Mouse (Mus musculus) urinary bladder, postnatal 14 days (tissue): ENCODE data around the gene Capn7.

Source experiments
- DNase-seq: peaks from one replicate; pipeline ENCODE4 v3.0.0; 2021; ENCODE audit warnings: low spot score

Gene Capn7

DNA sequence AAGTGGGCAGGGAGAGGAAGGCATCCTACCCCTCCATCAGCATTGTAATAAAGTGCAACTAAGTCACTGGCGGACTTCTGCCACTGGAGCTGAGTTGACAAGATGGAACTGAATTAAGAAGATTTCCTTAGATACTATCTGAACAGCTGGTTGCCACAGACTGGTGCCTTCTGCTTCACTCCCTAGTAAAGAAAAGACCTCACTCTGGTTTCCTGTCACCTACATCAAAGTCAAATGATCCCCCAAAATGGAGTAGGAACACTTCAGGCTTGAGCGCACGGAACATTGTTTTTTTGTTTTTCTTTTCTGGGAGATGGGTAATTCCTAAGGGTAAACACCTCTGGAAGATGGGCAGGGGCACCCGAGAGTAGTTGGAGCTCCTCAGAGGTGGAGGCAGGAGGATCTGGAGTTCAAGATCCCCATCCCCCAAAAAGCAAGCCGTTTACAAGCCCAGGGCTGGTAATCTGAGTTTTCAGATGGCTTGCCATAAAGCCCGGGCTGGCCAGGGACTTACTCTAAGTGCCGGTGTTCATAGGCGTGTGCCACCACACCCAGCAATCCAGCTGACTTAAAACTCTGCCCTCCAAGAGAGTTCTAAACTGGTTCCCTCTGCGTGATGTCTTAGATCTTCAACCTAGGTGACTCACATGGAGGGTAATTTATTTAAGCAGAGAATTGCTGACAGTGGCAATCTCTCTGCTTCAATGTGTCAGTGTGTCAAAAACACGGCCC lies 78.0 kb downstream of the Capn7 start:
- DNase-seq, result no peak

DNA sequence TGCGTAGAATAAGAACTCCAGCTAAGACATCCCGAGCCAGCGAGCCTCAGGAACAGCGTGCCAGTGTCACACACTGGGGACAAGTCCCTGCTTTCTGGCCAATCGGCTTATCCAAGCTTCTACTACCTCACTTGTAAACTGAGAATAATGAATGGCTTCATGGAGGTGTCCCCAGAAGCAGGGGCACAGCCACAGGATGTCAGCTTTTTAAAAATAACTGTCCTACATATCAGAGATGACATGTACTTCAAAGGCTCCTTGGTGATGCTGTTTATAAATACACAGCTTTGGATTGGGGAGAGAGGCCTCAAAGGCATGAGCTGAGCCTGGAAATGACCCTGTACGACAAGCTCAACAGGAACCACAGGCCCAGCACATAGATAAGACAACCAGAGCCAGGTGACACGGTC lies 78.5 kb downstream of the Capn7 start:
- DNase-seq, result no peak

DNA sequence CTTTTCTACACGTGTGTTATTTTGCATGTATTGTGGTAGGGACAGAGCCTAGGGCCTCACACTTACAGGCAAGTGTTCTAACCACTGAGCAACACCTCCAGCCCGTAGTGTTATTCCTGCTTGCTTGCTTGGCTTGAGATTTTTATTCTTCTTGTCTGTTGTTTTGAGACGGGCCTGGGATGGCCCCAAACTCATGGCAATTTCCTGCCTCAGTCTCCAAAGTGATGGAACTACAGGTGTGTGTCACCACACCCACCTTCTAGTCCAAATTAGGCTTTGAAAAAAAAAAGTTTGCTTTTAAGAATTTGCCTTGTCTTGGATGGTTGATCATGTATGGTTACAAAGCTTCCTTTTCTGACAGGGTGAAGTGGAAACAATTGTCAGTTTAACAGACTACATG lies 80.0 kb downstream of the Capn7 start:
- DNase-seq, result no peak

DNA sequence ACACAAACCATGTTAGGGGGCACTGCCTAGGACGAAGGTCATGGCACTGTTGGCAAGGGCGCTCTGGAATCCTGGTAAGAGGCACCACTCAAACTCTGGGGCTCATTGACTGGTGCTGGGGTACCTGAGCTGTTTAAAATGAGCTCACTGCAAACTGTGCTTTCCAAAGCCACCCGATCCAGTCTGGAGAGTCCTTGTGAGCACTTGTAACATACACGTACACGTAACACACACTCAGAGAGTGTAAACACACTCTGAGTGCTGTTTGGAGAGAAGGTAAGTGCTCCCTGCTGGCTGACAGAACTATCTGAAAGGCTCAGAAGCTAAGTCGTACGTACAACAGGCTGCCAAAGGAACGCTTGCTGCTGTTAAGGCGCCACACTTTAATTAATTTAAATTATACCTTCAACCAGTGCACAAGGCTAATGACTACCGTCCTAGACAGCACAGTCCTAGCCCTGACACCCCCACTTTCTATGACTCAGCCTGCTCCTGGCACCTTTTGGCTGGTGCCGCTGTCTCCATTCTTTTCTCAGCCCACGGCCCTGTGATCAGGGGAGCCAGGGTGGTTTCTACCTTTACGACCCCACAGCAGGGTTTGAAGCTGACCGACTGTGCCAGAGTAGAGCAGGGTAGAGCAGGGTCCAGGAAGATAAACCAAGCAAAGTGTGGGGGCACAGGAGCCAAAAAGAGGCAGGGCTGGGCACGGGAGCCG lies 80.6 kb downstream of the Capn7 start:
- no peak for DNase-seq

DNA sequence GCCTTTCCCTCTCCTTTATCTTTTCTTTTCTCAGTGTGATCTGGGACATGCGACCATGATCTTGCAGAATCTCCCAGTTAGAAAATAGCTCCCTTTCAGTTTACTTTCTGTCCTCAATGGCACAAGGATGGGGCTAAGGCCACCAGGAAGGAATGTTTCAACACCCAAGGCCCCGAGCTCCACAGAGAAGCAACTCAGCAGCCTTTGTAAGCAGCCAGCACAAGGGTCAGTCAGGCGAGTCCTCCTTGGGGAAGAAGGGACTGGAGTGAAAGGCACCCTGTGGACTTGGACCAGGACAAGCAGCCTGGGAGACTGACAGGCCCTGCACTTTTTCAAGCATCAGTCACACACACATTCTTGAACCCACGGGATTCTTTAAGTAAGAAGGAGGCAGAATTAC lies 82.8 kb downstream of the Capn7 start:
- DNase-seq, result no peak

DNA sequence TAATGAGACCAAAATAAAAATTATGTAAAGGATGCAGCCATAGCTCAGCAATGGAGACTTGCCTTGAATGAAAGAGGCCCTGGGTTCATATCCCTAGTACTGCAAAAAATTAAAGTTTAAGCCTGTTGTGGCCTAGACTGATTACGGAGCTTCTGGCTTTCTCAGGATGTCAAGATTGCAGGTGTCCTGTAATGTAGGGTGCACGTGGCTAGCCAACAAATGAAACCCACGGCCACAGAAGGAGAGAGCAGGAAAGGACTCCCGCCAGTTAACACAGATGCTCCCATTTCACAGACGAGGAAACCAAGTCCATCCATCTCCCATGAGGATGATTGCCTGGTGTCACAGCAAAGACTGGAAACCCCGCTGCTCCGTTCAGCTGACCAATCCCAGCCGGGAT lies 83.7 kb downstream of the Capn7 start:
- DNase-seq, result no peak

DNA sequence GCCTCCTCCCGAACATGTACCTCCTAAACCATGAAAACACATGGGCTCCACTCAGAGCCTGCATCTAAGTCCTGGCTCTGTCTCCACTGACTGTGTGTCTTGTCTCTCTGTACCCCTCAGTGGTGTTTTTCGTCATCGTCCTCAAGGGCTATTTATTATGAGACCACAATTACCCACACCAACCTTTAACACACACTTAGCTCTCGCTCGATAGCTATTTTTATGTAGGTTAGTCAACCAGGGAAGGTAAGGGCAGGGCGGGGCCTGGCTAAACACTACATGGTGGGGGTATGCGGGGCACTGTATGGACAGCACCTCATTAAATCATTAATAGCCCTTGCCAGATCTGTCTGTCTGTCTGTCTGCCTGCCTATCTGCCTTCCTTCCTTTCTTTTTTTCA lies 84.1 kb downstream of the Capn7 start:
- no peak for DNase-seq

DNA sequence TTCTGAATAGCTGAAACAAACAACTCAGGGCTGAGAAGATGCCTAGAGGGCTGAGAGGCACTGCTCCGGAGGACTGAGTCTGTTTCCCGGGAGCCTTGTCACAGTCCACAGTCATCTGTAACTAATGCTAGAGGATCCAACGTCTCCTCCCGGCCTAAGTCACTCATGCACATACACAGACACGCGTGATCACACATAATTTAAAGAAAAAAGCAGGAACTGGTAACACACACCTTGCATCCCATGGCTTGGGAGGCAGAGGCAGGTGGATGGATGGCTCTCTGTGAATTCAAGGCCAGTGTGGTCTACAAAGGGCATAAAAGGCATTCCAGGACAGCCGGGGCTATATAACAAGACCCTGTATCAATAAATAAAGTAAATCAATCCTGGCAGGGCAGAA lies 84.5 kb downstream of the Capn7 start:
- DNase-seq, result no peak
